Mouse (Mus musculus) bone marrow macrophage, adult 2 months (primary cell): Measurements from ENCODE around the gene Gm29776.

ENCODE experiments used
- CTCF ChIP-seq: IDR thresholded peaks from 2 replicates; pipeline ENCODE4 v1.5.1; 2012; ENCODE audit warnings: low read depth, mild to moderate bottlenecking, low read length, moderate library complexity
- POLR2A ChIP-seq: IDR thresholded peaks from 2 replicates; pipeline ENCODE4 v1.6.1; 2012; ENCODE audit warnings: mild to moderate bottlenecking, low read depth, low read length, borderline replicate concordance

GRCm38 (mm10) chr14:54678657-54679304 is 19.9 kb downstream of the Gm29776 start:
- no peak for TF ChIP-seq CTCF
- no peak for TF ChIP-seq POLR2A
